Mouse (Mus musculus) spleen, postnatal 4 days (tissue): ENCODE data around the gene Mgat4b.

Experiments
- DNase-seq, 2 experiments: peaks; one replicate each; pipeline ENCODE4 v3.0.0; 2022; ENCODE audit warnings: low spot score in 2 of 2

The Mgat4b gene

GRCm38 (mm10) chr11:50252166-50252565 lies 41.5 kb downstream of the Mgat4b start:
- no peak for DNase-seq

GRCm38 (mm10) chr11:50252684-50253265 lies 42.1 kb downstream of the Mgat4b start:
- DNase-seq, result no peak

GRCm38 (mm10) chr11:50253393-50253792 lies 42.7 kb downstream of the Mgat4b start:
- no peak for DNase-seq

GRCm38 (mm10) chr11:50254010-50254580 lies 43.4 kb downstream of the Mgat4b start:
- DNase-seq, result no peak

GRCm38 (mm10) chr11:50256615-50257014 lies 45.9 kb downstream of the Mgat4b start:
- DNase-seq, result no peak

- no peak for DNase-seq
Observed at GRCm38 (mm10) chr11:50258310-50258709, 47.6 kb downstream of the Mgat4b start.

- no peak for DNase-seq
Observed at GRCm38 (mm10) chr11:50262020-50262419, 51.3 kb downstream of the Mgat4b start.

- no peak for DNase-seq
Observed at GRCm38 (mm10) chr11:50263198-50263597, 52.5 kb downstream of the Mgat4b start.

- DNase-seq, result no peak
Observed at GRCm38 (mm10) chr11:50265931-50266330, 55.2 kb downstream of the Mgat4b start.

GRCm38 (mm10) chr11:50266997-50267396 lies 56.3 kb downstream of the Mgat4b start:
- DNase-seq, result no peak

GRCm38 (mm10) chr11:50269163-50269562 lies 58.5 kb downstream of the Mgat4b start:
- peak in 1 of 2 experiments; percentile 31 for DNase-seq

GRCm38 (mm10) chr11:50269885-50270284 lies 59.2 kb downstream of the Mgat4b start:
- no peak for DNase-seq

GRCm38 (mm10) chr11:50272819-50273218 lies 62.1 kb downstream of the Mgat4b start:
- no peak for DNase-seq

GRCm38 (mm10) chr11:50275077-50275476 lies 64.4 kb downstream of the Mgat4b start:
- DNase-seq, result no peak

GRCm38 (mm10) chr11:50275568-50276151 lies 65.0 kb downstream of the Mgat4b start:
- no peak for DNase-seq

GRCm38 (mm10) chr11:50277025-50277424 lies 66.3 kb downstream of the Mgat4b start:
- no peak for DNase-seq

GRCm38 (mm10) chr11:50277706-50278105 lies 67.0 kb downstream of the Mgat4b start:
- DNase-seq, result no peak

GRCm38 (mm10) chr11:50279005-50279404 lies 68.3 kb downstream of the Mgat4b start:
- no peak for DNase-seq

- no peak for DNase-seq
Observed at GRCm38 (mm10) chr11:50280053-50280452, 69.4 kb downstream of the Mgat4b start.
